Mouse (Mus musculus) embryonic facial prominence, embryonic 15.5 days (tissue): ENCODE measurements around the gene Slc10a4. TPM values are rescaled to one million over a fixed set of nuclear protein-coding genes. Genes with fewer than 3 reads are reported as not detected.
"Not testable (repeated sequence)": the region's sequence is repeated elsewhere in the genome, so short reads cannot be mapped to it uniquely, and the experiment has no call there.

Experiments
- ATAC-seq: fragments of 200-750 bp; cut with Nextera tagmentation; 2 replicates; pipeline ENCODE4 v1.8.0; 2017; ENCODE audit warnings: low read depth, moderate TSS enrichment; ENCODE audit not compliant: insufficient number of reproducible peaks, low FRiP score, low TSS enrichment
- H3K27ac ChIP-seq: fragments of 300-500 bp; sonication (generic); replicated peaks from 2 replicates; pipeline ENCODE4 v1.5.1; 2015; ENCODE audit warnings: mild to moderate bottlenecking, inconsistent platforms
- H3K27me3 ChIP-seq: fragments of 300-500 bp; sonication (generic); 2 replicates; pipeline ENCODE4 v1.6.1; 2015; ENCODE audit warnings: inconsistent platforms
- H3K36me3 ChIP-seq: fragments of 300-500 bp; sonication (generic); 2 replicates; pipeline ENCODE4 v1.6.1; 2015; ENCODE audit warnings: mild to moderate bottlenecking, inconsistent platforms
- H3K4me1 ChIP-seq: fragments of 300-500 bp; sonication (generic); 2 replicates; pipeline ENCODE4 v1.6.1; 2015; ENCODE audit warnings: inconsistent platforms
- H3K4me2 ChIP-seq: fragments of 300-500 bp; sonication (generic); replicated peaks from 2 replicates; pipeline ENCODE4 v1.6.1; 2015; ENCODE audit warnings: mild to moderate bottlenecking, inconsistent platforms
- H3K4me3 ChIP-seq: fragments of 300-500 bp; sonication (generic); replicated peaks from 2 replicates; pipeline ENCODE4 v1.5.1; 2015; ENCODE audit warnings: mild to moderate bottlenecking, inconsistent platforms
- H3K9ac ChIP-seq: fragments of 300-500 bp; sonication (generic); 2 replicates; pipeline ENCODE4 v1.6.1; 2015; ENCODE audit warnings: inconsistent platforms
- H3K9me3 ChIP-seq: fragments of 300-500 bp; sonication (generic); replicated peaks from 2 replicates; pipeline ENCODE4 v1.6.1; 2016; ENCODE audit warnings: inconsistent platforms
- WGBS: fragments of 180-500 bp; shearing (Covaris S2); methylation state at CpG from one replicate; pipeline ENCODE4 v1.1.7; 2015; 5-methylcytosine and 5-hydroxymethylcytosine counted together
- polyA plus RNA-seq: library from polyadenylated mRNA; unstranded; fragments of >200 nt; fragmentation: Nextera tagmentation; extraction: Ambion mirVana; gene quantifications from 2 replicates; pipeline ENCODE4 v1.2.1, GENCODE M21; 2015

Gene Slc10a4
- polyA plus RNA-seq, 1 experiment from 2014 or later: 0.31 TPM

- H3K27ac ChIP-seq: no peak overlapping the region
- H3K9ac ChIP-seq: no peak overlapping the region
- H3K4me2 ChIP-seq: no peak overlapping the region
- no peak overlapping the region for H3K4me3 ChIP-seq
- H3K27me3 ChIP-seq: no peaks in the 10 kb centered on the region
- 82% methylated on average over 1 of the region's 1 CpGs for WGBS
- ATAC-seq: no peak
- H3K4me1 ChIP-seq: no peaks in the 10 kb centered on the region
- no peaks in the 10 kb centered on the region for H3K36me3 ChIP-seq
- no peaks in the 10 kb centered on the region for H3K9me3 ChIP-seq
Observed at GRCm38 (mm10) chr5:72992474-72992873, 14.2 kb upstream of the Slc10a4 start.

GRCm38 (mm10) chr5:72994424-72994823, 12.3 kb upstream of the Slc10a4 start:
- ATAC-seq: no peak
- WGBS: 49% methylated on average over 8 of the region's 8 CpGs
- H3K9ac ChIP-seq: no peak overlapping the region
- H3K4me3 ChIP-seq: no peak overlapping the region
- no peaks in the 10 kb centered on the region for H3K36me3 ChIP-seq
- no peak overlapping the region for H3K4me2 ChIP-seq
- H3K27ac ChIP-seq: no peak overlapping the region
- no peaks in the 10 kb centered on the region for H3K27me3 ChIP-seq
- H3K9me3 ChIP-seq: no peaks in the 10 kb centered on the region
- no peaks in the 10 kb centered on the region for H3K4me1 ChIP-seq

- H3K4me2 ChIP-seq: no peak overlapping the region
- H3K4me1 ChIP-seq: no peaks in the 10 kb centered on the region
- H3K36me3 ChIP-seq: no peaks in the 10 kb centered on the region
- no peak for ATAC-seq
- no peaks in the 10 kb centered on the region for H3K27me3 ChIP-seq
- H3K9ac ChIP-seq: no peak overlapping the region
- no peak overlapping the region for H3K4me3 ChIP-seq
- 71% methylated on average over 2 of the region's 2 CpGs for WGBS
- no peak overlapping the region for H3K27ac ChIP-seq
- H3K9me3 ChIP-seq: no peaks in the 10 kb centered on the region
Observed at GRCm38 (mm10) chr5:72994928-72995327, 11.8 kb upstream of the Slc10a4 start.

- Histone ChIP-seq H3K9ac (no peak overlapping the region), H3K4me3 (no peak overlapping the region), H3K27ac (no peak overlapping the region), H3K36me3 (no peaks in the 10 kb centered on the region), H3K27me3 (no peaks in the 10 kb centered on the region), H3K4me2 (no peak overlapping the region), H3K4me1 (no peaks in the 10 kb centered on the region), H3K9me3 (no peaks in the 10 kb centered on the region)
- no peak for ATAC-seq
- WGBS: 33% methylated on average over 10 of the region's 10 CpGs
Observed at GRCm38 (mm10) chr5:72995379-72995778, 11.3 kb upstream of the Slc10a4 start.

- H3K9ac ChIP-seq, H3K4me2 ChIP-seq, H3K4me3 ChIP-seq, H3K27ac ChIP-seq, H3K9me3 ChIP-seq, H3K36me3 ChIP-seq, H3K4me1 ChIP-seq, ATAC-seq, H3K27me3 ChIP-seq: not testable (repeated sequence)
- WGBS: 55% methylated on average over 1 of the region's 1 CpGs
Observed at GRCm38 (mm10) chr5:72998546-72998945, 8.1 kb upstream of the Slc10a4 start.

- WGBS: 79% methylated on average over 5 of the region's 5 CpGs
- Histone ChIP-seq H3K4me2 (no peak overlapping the region), H3K4me1 (peaks cover 9% of the 10 kb centered on the region), H3K27ac (no peak overlapping the region), H3K4me3 (no peak overlapping the region), H3K36me3 (no peaks in the 10 kb centered on the region), H3K9ac (no peak overlapping the region), H3K9me3 (no peaks in the 10 kb centered on the region), H3K27me3 (peaks cover 28% of the 10 kb centered on the region)
- ATAC-seq: no peak
Observed at GRCm38 (mm10) chr5:73004046-73004445, 2.6 kb upstream of the Slc10a4 start.

GRCm38 (mm10) chr5:73007582-73007959, 888 bp downstream of the Slc10a4 start:
- H3K9ac ChIP-seq: no peak overlapping the region
- H3K27ac ChIP-seq: no peak overlapping the region
- peak overlapping the region; percentile 44; the same call in 1 of the 2 replicates for H3K4me3 ChIP-seq
- peaks cover 31% of the 10 kb centered on the region for H3K27me3 ChIP-seq
- ATAC-seq: no peak
- no peaks in the 10 kb centered on the region for H3K9me3 ChIP-seq
- peak overlapping the region; percentile 81; the same call in 1 of the 2 replicates for H3K4me2 ChIP-seq
- no peaks in the 10 kb centered on the region for H3K36me3 ChIP-seq
- WGBS: 40% methylated on average over 5 of the region's 5 CpGs
- H3K4me1 ChIP-seq: peaks cover 9% of the 10 kb centered on the region

- 40% methylated on average over 8 of the region's 8 CpGs for WGBS
- not testable (repeated sequence) for H3K9me3 ChIP-seq, ATAC-seq
Observed at GRCm38 (mm10) chr5:73008230-73008629, 1.5 kb downstream of the Slc10a4 start.

GRCm38 (mm10) chr5:73011806-73012205, 5.1 kb downstream of the Slc10a4 start:
- not testable (repeated sequence) for H3K4me2 ChIP-seq, H3K9ac ChIP-seq, ATAC-seq, H3K27ac ChIP-seq, H3K36me3 ChIP-seq, H3K4me3 ChIP-seq, H3K9me3 ChIP-seq
- whole genome bisulfite sequencing: 94% methylated on average over 15 of the region's 16 CpGs
- H3K4me1 ChIP-seq: peaks cover 12% of the 10 kb centered on the region
- peaks cover 38% of the 10 kb centered on the region for H3K27me3 ChIP-seq

More at GRCm38 (mm10) chr5:73008230-73008629, 1.5 kb downstream of the Slc10a4 start:
- H3K36me3 ChIP-seq, H3K4me3 ChIP-seq, H3K4me2 ChIP-seq, H3K27ac ChIP-seq, H3K4me1 ChIP-seq, H3K9ac ChIP-seq: not testable (repeated sequence)
- H3K27me3 ChIP-seq: peaks cover 38% of the 10 kb centered on the region

GRCm38 (mm10) chr5:73012884-73013610, 6.4 kb downstream of the Slc10a4 start:
- Histone ChIP-seq H3K4me3 (peak overlapping the region; percentile 42), H3K4me2 (peak overlapping the region; percentile 81), H3K27me3 (peaks cover 29% of the 10 kb centered on the region)
- H3K27ac ChIP-seq, H3K36me3 ChIP-seq, H3K4me1 ChIP-seq, H3K9ac ChIP-seq, H3K9me3 ChIP-seq, ATAC-seq: not testable (repeated sequence)
- WGBS: 21% methylated on average over 27 of the region's 27 CpGs

- H3K9me3 ChIP-seq, H3K9ac ChIP-seq, H3K36me3 ChIP-seq, H3K27ac ChIP-seq, H3K4me1 ChIP-seq: not testable (repeated sequence)
- peak overlapping the region; percentile 42 for H3K4me3 ChIP-seq
- H3K4me2 ChIP-seq: peak overlapping the region; percentile 81
- ATAC-seq: peak; percentile 51; the same call in 1 of the 2 replicates
- H3K27me3 ChIP-seq: peaks cover 22% of the 10 kb centered on the region
- 2% methylated on average over 39 of the region's 65 CpGs for WGBS
Observed at GRCm38 (mm10) chr5:73013611-73014287, 7.1 kb downstream of the Slc10a4 start.
